Mouse (Mus musculus): ENCODE measurements at regions not wholly inside any gene's neighbourhood (a gene's known extent, or its start where the extent isn't known, plus 50 kb on each side); places are given as distances from the start of the nearest gene placed in this dataset.

DNA sequence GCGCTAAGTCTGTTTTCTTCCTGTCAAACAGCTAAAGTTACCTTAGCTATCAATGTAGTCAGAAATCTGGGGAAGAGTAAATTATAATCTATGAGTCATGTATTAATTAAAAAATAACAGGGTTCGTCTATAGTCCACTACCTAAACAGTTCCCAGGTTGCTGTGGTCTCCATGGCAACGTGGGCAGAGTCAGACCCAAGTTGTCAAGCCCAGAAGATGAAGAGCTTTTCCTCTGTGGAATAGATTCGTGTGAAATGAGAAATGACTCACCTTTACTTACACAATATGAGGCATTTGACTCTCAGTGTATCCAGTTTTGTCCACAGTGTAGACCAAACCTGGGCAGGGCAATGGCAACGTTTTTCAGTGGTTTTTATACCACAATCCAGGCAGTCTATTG, 149.2 kb downstream of the Tmem17 start:
- ATAC-seq (replicated peaks; ENCODE audit: extremely low read depth, insufficient read depth, low FRiP score): no peak

GRCm38 (mm10) chr11:22661713-22662551, 150.0 kb downstream of the Tmem17 start:
- no peak overlapping the region for H3K4me2 ChIP-seq (ENCODE audit: low read depth, low read length)
- no peaks in the 10 kb centered on the region for H3K9me3 ChIP-seq (replicated peaks; ENCODE audit: control insufficient read depth, low read length)
- ATAC-seq (replicated peaks; ENCODE audit: extremely low read depth, insufficient read depth, low FRiP score): peak; percentile 45; the same call in 1 of the 2 replicates
- no peaks in the 10 kb centered on the region for H3K27me3 ChIP-seq (ENCODE audit: control insufficient read depth, insufficient read depth, low read length)
- H3K27ac ChIP-seq (ENCODE audit: low read length): no peak overlapping the region
- no peak overlapping the region for H3K9ac ChIP-seq (ENCODE audit: low read length)
- no peaks in the 10 kb centered on the region; the same call in 1 of the 2 replicates for H3K4me1 ChIP-seq (ENCODE audit: control insufficient read depth, insufficient read depth, low read length)
- H3K36me3 ChIP-seq (ENCODE audit: control insufficient read depth, insufficient read depth): no peaks in the 10 kb centered on the region
- WGBS: 41% methylated on average over 10 of the region's 12 CpGs
- H3K4me3 ChIP-seq (ENCODE audit: low read length): no peak overlapping the region

More for the DNA sequence above, 149.2 kb downstream of the Tmem17 start:
- Histone ChIP-seq H3K27ac (ENCODE audit: low read length) (no peak overlapping the region), H3K4me2 (ENCODE audit: low read depth, low read length) (no peak overlapping the region), H3K27me3 (ENCODE audit: control insufficient read depth, insufficient read depth, low read length) (no peaks in the 10 kb centered on the region), H3K4me3 (ENCODE audit: low read length) (no peak overlapping the region), H3K9ac (ENCODE audit: low read length) (no peak overlapping the region), H3K4me1 (ENCODE audit: control insufficient read depth, insufficient read depth, low read length) (peaks cover 3% of the 10 kb centered on the region; the same call in 1 of the 2 replicates), H3K36me3 (ENCODE audit: control insufficient read depth, insufficient read depth) (no peaks in the 10 kb centered on the region), H3K9me3 (replicated peaks; ENCODE audit: control insufficient read depth, low read length) (no peaks in the 10 kb centered on the region)
- WGBS: 56% methylated on average over 5 of the region's 5 CpGs

GRCm38 (mm10) chr11:22665978-22666377, 154.1 kb downstream of the Tmem17 start:
- H3K4me1 ChIP-seq (ENCODE audit: control insufficient read depth, insufficient read depth, low read length): no peaks in the 10 kb centered on the region; the same call in 1 of the 2 replicates
- H3K27ac ChIP-seq (ENCODE audit: low read length): no peak overlapping the region
- no peaks in the 10 kb centered on the region for H3K27me3 ChIP-seq (ENCODE audit: control insufficient read depth, insufficient read depth, low read length)
- no peaks in the 10 kb centered on the region for H3K36me3 ChIP-seq (ENCODE audit: control insufficient read depth, insufficient read depth)
- WGBS: 21% methylated on average over 4 of the region's 4 CpGs
- H3K9me3 ChIP-seq (replicated peaks; ENCODE audit: control insufficient read depth, low read length): no peaks in the 10 kb centered on the region
- H3K4me3 ChIP-seq (ENCODE audit: low read length): no peak overlapping the region
- H3K4me2 ChIP-seq (ENCODE audit: low read depth, low read length): no peak overlapping the region
- no peak for ATAC-seq (replicated peaks; ENCODE audit: extremely low read depth, insufficient read depth, low FRiP score)
- no peak overlapping the region for H3K9ac ChIP-seq (ENCODE audit: low read length)

DNA sequence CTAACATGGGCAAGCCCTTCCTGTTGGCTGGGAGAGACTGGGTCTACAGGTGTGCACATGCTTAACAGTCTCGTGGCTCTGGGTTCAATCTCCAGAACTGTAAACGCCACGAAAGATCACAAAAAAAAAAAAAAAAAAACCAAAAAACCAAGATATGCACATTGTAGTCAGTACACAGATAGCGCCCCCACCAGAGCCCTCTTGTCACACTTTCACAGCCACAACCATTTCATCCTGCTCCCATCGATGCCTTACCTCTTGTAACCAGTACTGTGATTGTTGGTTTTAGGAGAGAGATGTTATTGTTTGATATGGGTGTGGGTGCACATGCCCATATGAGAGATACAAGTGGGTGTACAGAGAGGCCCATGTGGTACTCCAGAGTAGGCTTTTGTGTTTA, 154.5 kb downstream of the Tmem17 start:
- 77% methylated on average over 5 of the region's 5 CpGs for WGBS
- no peak for ATAC-seq (replicated peaks; ENCODE audit: extremely low read depth, insufficient read depth, low FRiP score)
- H3K9me3 ChIP-seq (replicated peaks; ENCODE audit: control insufficient read depth, low read length): no peaks in the 10 kb centered on the region
- no peaks in the 10 kb centered on the region; the same call in 1 of the 2 replicates for H3K4me1 ChIP-seq (ENCODE audit: control insufficient read depth, insufficient read depth, low read length)
- H3K4me2 ChIP-seq (ENCODE audit: low read depth, low read length): no peak overlapping the region
- no peak overlapping the region for H3K27ac ChIP-seq (ENCODE audit: low read length)
- H3K9ac ChIP-seq (ENCODE audit: low read length): no peak overlapping the region
- no peaks in the 10 kb centered on the region for H3K27me3 ChIP-seq (ENCODE audit: control insufficient read depth, insufficient read depth, low read length)
- no peak overlapping the region for H3K4me3 ChIP-seq (ENCODE audit: low read length)
- H3K36me3 ChIP-seq (ENCODE audit: control insufficient read depth, insufficient read depth): no peaks in the 10 kb centered on the region

GRCm38 (mm10) chr11:22668220-22668619, 156.3 kb downstream of the Tmem17 start:
- no peak for ATAC-seq (replicated peaks; ENCODE audit: extremely low read depth, insufficient read depth, low FRiP score)
- Histone ChIP-seq H3K9me3 (replicated peaks; ENCODE audit: control insufficient read depth, low read length) (no peaks in the 10 kb centered on the region), H3K4me2 (ENCODE audit: low read depth, low read length) (no peak overlapping the region), H3K36me3 (ENCODE audit: control insufficient read depth, insufficient read depth) (no peaks in the 10 kb centered on the region), H3K4me3 (ENCODE audit: low read length) (no peak overlapping the region), H3K27me3 (ENCODE audit: control insufficient read depth, insufficient read depth, low read length) (no peaks in the 10 kb centered on the region), H3K4me1 (ENCODE audit: control insufficient read depth, insufficient read depth, low read length) (no peaks in the 10 kb centered on the region), H3K9ac (ENCODE audit: low read length) (no peak overlapping the region), H3K27ac (ENCODE audit: low read length) (no peak overlapping the region)
- 34% methylated on average over 2 of the region's 2 CpGs for WGBS

- H3K4me3 ChIP-seq (ENCODE audit: low read length): no peak overlapping the region
- no peaks in the 10 kb centered on the region for H3K27me3 ChIP-seq (ENCODE audit: control insufficient read depth, insufficient read depth, low read length)
- H3K9me3 ChIP-seq (replicated peaks; ENCODE audit: control insufficient read depth, low read length): no peaks in the 10 kb centered on the region
- no peak for ATAC-seq (replicated peaks; ENCODE audit: extremely low read depth, insufficient read depth, low FRiP score)
- no peak overlapping the region for H3K4me2 ChIP-seq (ENCODE audit: low read depth, low read length)
- peaks cover 2% of the 10 kb centered on the region; the same call in 1 of the 2 replicates for H3K4me1 ChIP-seq (ENCODE audit: control insufficient read depth, insufficient read depth, low read length)
- WGBS: 71% methylated on average over 4 of the region's 4 CpGs
- no peaks in the 10 kb centered on the region for H3K36me3 ChIP-seq (ENCODE audit: control insufficient read depth, insufficient read depth)
- no peak overlapping the region for H3K9ac ChIP-seq (ENCODE audit: low read length)
- no peak overlapping the region for H3K27ac ChIP-seq (ENCODE audit: low read length)
These were observed 157.4 kb downstream of the Tmem17 start for GRCm38 (mm10) chr11:22669267-22669666.

- Histone ChIP-seq H3K27ac (ENCODE audit: low read length) (peak overlapping the region; percentile 31; the same call in 1 of the 2 replicates), H3K9me3 (replicated peaks; ENCODE audit: control insufficient read depth, low read length) (no peaks in the 10 kb centered on the region), H3K4me3 (ENCODE audit: low read length) (no peak overlapping the region), H3K4me2 (ENCODE audit: low read depth, low read length) (no peak overlapping the region), H3K4me1 (ENCODE audit: control insufficient read depth, insufficient read depth, low read length) (peaks cover 5% of the 10 kb centered on the region; the same call in 1 of the 2 replicates), H3K36me3 (ENCODE audit: control insufficient read depth, insufficient read depth) (no peaks in the 10 kb centered on the region), H3K9ac (ENCODE audit: low read length) (no peak overlapping the region), H3K27me3 (ENCODE audit: control insufficient read depth, insufficient read depth, low read length) (no peaks in the 10 kb centered on the region)
- peak; percentile 60; the same call in 1 of the 2 replicates for ATAC-seq (replicated peaks; ENCODE audit: extremely low read depth, insufficient read depth, low FRiP score)
- WGBS: 39% methylated on average over 5 of the region's 5 CpGs
These were observed 160.1 kb downstream of the Tmem17 start for GRCm38 (mm10) chr11:22671791-22672490.

GRCm38 (mm10) chr11:22675047-22675446, 163.2 kb downstream of the Tmem17 start:
- ATAC-seq (replicated peaks; ENCODE audit: extremely low read depth, insufficient read depth, low FRiP score): no peak
- Histone ChIP-seq H3K27me3 (ENCODE audit: control insufficient read depth, insufficient read depth, low read length) (no peaks in the 10 kb centered on the region), H3K4me2 (ENCODE audit: low read depth, low read length) (no peak overlapping the region), H3K9ac (ENCODE audit: low read length) (no peak overlapping the region), H3K4me3 (ENCODE audit: low read length) (no peak overlapping the region), H3K4me1 (ENCODE audit: control insufficient read depth, insufficient read depth, low read length) (peaks cover 5% of the 10 kb centered on the region; the same call in 1 of the 2 replicates), H3K27ac (ENCODE audit: low read length) (peak overlapping the region; percentile 17; the same call in 1 of the 2 replicates), H3K9me3 (replicated peaks; ENCODE audit: control insufficient read depth, low read length) (no peaks in the 10 kb centered on the region), H3K36me3 (ENCODE audit: control insufficient read depth, insufficient read depth) (no peaks in the 10 kb centered on the region)
- 53% methylated on average over 3 of the region's 3 CpGs for WGBS

DNA sequence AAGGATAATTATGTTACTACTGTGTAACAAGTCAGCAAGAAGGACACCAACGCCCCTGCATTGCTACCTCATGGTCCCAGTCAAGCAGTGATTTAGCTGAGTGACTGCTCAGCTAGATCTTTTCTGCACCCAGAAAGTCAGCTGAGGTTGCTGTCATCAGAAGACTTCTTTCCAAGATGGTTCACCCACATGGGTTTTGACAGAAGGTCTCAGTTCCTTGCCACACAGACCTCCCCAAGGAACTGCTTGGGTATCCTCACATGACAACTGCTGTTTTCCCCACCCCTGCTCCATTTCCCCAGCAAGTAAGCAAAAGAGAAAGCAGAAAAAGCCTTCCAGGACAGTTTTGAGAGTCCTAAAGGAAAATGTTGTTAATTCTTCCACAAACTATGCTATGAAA, 163.9 kb downstream of the Tmem17 start:
- H3K9ac ChIP-seq (ENCODE audit: low read length): no peak overlapping the region
- H3K4me1 ChIP-seq (ENCODE audit: control insufficient read depth, insufficient read depth, low read length): peaks cover 5% of the 10 kb centered on the region; the same call in 1 of the 2 replicates
- no peaks in the 10 kb centered on the region for H3K27me3 ChIP-seq (ENCODE audit: control insufficient read depth, insufficient read depth, low read length)
- no peak overlapping the region for H3K27ac ChIP-seq (ENCODE audit: low read length)
- 88% methylated on average over 1 of the region's 1 CpGs for WGBS
- no peak for ATAC-seq (replicated peaks; ENCODE audit: extremely low read depth, insufficient read depth, low FRiP score)
- H3K4me2 ChIP-seq (ENCODE audit: low read depth, low read length): no peak overlapping the region
- H3K9me3 ChIP-seq (replicated peaks; ENCODE audit: control insufficient read depth, low read length): no peaks in the 10 kb centered on the region
- no peaks in the 10 kb centered on the region for H3K36me3 ChIP-seq (ENCODE audit: control insufficient read depth, insufficient read depth)
- no peak overlapping the region for H3K4me3 ChIP-seq (ENCODE audit: low read length)
